Mouse (Mus musculus) cerebellum, adult 2 months (tissue): Measurements from ENCODE around the gene Trim71. TPM values are rescaled to one million over a fixed set of nuclear protein-coding genes. Genes with fewer than 3 reads are reported as not detected.

Source experiments
- DNase-seq, 2 experiments: peaks; one replicate each; pipeline ENCODE4 v3.0.0; 2021
- H3K27ac ChIP-seq: fragments of 200-500 bp; 2 replicates; pipeline ENCODE4 v1.5.1; 2012; ENCODE audit warnings: low read length, control low read depth, inconsistent platforms; ENCODE audit not compliant: insufficient read depth
- H3K27me3 ChIP-seq: fragments of 200-500 bp; 2 replicates; pipeline ENCODE4 v1.6.1; 2012; ENCODE audit warnings: inconsistent platforms, mild to moderate bottlenecking, low read length, moderate library complexity; ENCODE audit not compliant: control insufficient read depth, insufficient read depth
- H3K4me1 ChIP-seq: fragments of 200-500 bp; 2 replicates; pipeline ENCODE4 v1.6.1; 2011; ENCODE audit warnings: low read length; ENCODE audit not compliant: control insufficient read depth, insufficient read depth
- H3K4me3 ChIP-seq: fragments of 200-500 bp; replicated peaks from 2 replicates; pipeline ENCODE3; 2011; ENCODE audit warnings: mild to moderate bottlenecking, low read depth, low read length, control low read depth; ENCODE audit not compliant: insufficient read depth
- CTCF ChIP-seq: fragments of 200-500 bp; IDR thresholded peaks from 2 replicates; pipeline ENCODE4 v1.5.1; 2011; ENCODE audit warnings: low read depth, mild to moderate bottlenecking, control low read depth, low read length, moderate library complexity, borderline replicate concordance; ENCODE audit not compliant: insufficient read depth
- POLR2A ChIP-seq: fragments of 200-500 bp; IDR thresholded peaks from 2 replicates; pipeline ENCODE4 v1.6.1; 2011; ENCODE audit warnings: low read length, control low read depth, borderline replicate concordance; ENCODE audit not compliant: insufficient read depth
- WGBS: fragments of 180-500 bp; shearing (Covaris S2); methylation state at CpG from one replicate; pipeline ENCODE4 v1.1.7; 2018; 5-methylcytosine and 5-hydroxymethylcytosine counted together
- polyA plus RNA-seq: library from polyadenylated mRNA; depleted of rRNA; stranded (reverse); fragments of >200 nt; gene quantifications from 2 replicates; pipeline ENCODE4 v1.2.3, GENCODE M21; 2012; rRNA removed

Trim71 gene
- 0.03 and 0.05 TPM in 2 replicates for polyA plus RNA-seq

DNA sequence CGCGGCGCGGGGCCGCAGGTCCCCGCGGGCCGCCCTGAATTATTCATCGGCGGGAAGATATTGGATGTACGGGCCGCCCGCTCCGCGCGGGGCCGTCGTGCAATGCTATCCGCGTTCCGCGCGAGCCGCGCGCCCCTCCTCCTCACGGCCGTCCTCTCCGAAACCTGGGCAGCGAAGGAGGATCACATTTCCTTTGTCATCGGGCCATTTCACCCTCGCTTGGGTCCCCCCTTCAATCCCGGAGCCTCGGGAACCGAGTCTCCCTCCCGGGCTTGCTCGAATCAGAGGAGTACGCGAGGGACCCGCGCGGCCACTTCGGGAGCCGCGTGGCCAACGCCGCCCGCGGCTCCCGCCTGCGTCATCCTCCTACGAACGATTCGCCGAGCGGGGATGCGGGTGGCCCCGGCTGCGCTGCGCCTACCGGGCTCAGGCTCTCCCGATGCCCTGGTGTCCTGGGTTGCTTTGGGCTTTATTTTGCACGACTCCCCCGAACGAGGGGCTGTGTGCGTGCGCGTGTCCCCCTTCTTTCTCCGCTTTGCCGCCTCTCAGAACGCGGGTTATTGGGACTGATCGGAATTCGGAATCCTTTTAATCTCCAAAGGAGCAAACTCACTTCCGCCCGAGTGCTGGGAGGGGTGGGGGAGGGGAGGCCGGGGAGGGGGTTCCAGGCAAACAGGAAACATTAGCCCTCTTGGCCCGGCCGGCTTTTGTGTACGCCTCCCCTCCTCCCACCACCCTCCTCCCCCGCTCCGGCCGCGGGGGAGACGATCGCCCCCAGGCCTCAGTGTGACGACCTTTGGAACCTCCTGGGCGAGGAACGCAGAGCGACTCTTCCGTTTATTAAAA, at the start of gene Trim71:
Gene Trim71 (minus strand): TSS at position 609 of the 846 bp plus-strand sequence.
- Histone ChIP-seq H3K27ac (no peak within 1 kb of the TSS), H3K4me3 (no peak within 1 kb of the TSS), H3K27me3 (peaks cover 2% of the 10 kb centered on the region; the same call in 1 of the 2 replicates), H3K4me1 (no peaks in the 10 kb centered on the region)
- no peak for DNase-seq
- under 1% methylated on average over 91 of the region's 91 CpGs for WGBS
- TF ChIP-seq POLR2A (no peak), CTCF (no peak)

DNA sequence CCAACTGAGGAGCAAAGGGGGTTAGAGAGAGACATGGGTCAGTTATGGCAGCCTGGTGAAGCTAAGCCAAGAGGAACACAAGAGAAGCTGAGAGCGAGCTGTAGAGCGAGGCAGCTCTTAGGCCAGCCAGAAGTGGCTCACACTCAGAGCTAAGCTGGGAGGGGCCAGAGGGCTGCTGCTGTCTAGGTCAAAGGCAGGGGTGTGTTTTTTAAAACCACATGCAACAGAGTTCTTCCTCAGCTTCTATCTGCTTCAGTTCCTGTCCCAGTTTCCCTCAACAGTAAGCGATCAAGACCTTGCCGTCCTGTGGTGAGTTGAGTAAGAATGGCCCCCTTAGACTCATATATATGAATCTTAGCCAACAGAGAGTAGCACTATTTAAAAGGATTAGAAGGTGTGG, 48.9 kb upstream of the Trim71 start:
- 93% methylated on average over 4 of the region's 4 CpGs for WGBS
- Histone ChIP-seq H3K4me1 (no peaks in the 10 kb centered on the region), H3K27ac (no peak overlapping the region), H3K27me3 (no peaks in the 10 kb centered on the region), H3K4me3 (no peak overlapping the region)
- TF ChIP-seq POLR2A (no peak), CTCF (no peak)
- no peak for DNase-seq

DNA sequence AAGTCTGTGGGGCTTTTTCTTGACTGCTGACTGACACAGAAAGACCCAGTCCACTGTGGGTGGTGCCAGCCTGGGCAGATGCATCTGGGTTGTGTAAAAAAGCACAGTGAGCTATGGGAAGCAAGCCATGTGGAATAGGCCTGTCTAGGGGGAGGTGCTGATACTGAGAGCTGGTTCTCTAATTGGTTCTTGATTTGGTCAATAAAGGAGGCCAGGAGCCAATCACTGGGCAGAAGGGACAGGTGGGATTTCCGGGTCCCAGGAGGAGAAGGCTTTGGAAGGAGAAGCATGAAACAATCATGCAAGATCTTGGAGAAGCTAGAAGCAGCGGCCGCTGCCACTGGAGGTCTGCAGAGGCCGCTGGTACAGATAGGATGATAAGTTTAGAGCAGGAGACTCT, 48.4 kb upstream of the Trim71 start:
- TF ChIP-seq POLR2A = no peak
- TF ChIP-seq CTCF = no peak
- H3K4me1 ChIP-seq = no peaks in the 10 kb centered on the region
- H3K27me3 ChIP-seq = no peaks in the 10 kb centered on the region
- DNase-seq = no peak
- H3K4me3 ChIP-seq = no peak overlapping the region
- 65% methylated on average over 4 of the region's 4 CpGs for WGBS
- no peak overlapping the region for H3K27ac ChIP-seq

DNA sequence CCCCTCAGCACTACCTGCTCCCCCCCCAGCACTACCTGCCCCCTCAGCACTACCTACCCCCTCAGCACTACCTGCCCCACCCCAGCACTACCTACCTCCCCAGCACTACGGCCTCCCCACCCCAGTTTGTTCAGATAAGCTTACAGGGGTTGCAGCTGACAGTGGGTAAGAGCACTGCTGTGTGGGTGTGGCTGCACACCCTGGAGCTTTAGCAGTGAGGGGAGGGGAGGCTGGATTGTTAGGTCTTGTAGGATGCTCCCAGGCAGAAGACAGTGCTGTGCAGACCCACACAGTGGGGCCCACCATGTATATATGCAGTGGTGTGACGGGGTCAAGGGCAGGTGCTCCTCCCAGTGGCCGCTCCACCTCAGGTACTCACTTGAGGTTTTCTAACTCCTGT, 46.1 kb upstream of the Trim71 start:
- Histone ChIP-seq H3K27me3 (no peaks in the 10 kb centered on the region), H3K4me3 (no peak overlapping the region), H3K27ac (no peak overlapping the region), H3K4me1 (no peaks in the 10 kb centered on the region)
- no peak for DNase-seq
- TF ChIP-seq POLR2A (no peak), CTCF (no peak)
- 100% methylated on average over 3 of the region's 3 CpGs for WGBS

DNA sequence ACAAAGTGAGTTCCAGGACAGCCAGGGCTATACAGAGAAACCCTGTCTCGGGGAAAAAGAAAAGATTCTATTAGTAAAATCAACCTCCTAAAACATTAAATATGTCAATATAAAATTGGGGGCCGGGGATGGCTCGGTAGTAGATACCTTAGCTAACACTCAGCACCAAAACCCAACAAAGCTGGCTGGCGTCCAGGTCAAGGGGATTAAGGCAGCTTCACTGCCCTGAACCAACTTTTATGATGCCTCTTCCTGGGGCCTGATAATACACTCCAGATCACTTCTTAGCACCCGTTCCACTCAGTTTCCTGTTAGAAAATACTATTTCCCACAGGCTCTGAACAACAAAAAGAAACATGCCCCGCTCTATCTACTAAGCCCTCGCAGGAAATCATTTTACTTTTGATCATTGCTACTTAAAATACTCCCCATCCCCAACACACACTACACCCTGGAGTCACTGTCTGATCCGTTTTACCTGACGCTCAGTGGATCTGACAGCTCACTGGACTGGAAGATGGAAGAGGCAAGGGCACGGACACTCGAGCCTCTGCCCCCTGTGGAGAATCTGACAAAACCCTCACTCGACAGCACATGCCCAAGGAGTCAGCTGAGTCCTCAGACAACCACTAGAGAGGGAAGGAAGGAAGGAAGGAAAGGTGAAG, 39.8 kb upstream of the Trim71 start:
- 0 out of 2 replicates have a peak, but pooled peaks cover 3% of the 10 kb centered on the region for H3K4me1 ChIP-seq
- no peak overlapping the region for H3K4me3 ChIP-seq
- 28% methylated on average over 12 of the region's 12 CpGs for WGBS
- DNase-seq = peak; percentile 61 to 67
- H3K27ac ChIP-seq = no peak overlapping the region
- H3K27me3 ChIP-seq = no peaks in the 10 kb centered on the region
- TF ChIP-seq POLR2A (no peak), CTCF (no peak)

DNA sequence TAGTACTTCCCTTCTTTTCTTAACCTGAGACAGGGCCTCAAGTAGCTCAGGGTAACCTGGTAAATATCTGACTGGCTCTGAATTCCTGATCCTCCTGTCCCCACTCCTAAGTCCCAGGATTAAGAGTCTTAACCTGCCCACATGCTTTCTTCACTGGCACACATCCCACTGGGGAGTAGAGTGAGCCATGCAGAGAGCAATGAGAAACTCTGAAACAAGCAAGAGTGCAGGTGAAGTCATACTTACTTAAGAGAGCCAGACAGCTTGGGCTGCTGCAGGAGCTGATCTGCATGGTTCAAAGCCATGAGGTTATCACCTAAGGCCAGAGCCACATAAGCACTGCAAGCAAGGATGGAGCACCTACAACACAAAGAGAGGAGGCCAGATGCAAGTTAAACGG, 36.9 kb upstream of the Trim71 start:
- Histone ChIP-seq H3K27me3 (no peaks in the 10 kb centered on the region), H3K27ac (no peak overlapping the region), H3K4me3 (no peak overlapping the region), H3K4me1 (0 out of 2 replicates have a peak, but pooled peaks cover 3% of the 10 kb centered on the region)
- no peak for DNase-seq
- 66% methylated on average over 1 of the region's 1 CpGs for WGBS
- TF ChIP-seq CTCF (no peak), POLR2A (no peak)

DNA sequence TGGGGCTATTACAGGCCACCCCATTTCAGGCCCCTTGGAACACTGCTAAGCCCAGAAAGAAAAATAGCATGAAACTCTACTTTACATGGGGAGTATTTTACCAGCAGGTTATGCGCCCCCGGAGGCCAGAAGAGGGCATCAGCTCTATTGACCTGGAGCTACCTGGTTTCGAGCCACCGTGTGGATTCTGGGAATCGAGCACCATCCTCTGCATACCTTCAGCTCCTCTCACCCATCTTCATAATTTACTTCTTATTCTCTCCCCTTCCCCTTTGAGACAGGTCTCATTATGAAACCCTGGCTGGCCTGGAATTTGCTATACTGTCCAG, 20.8 kb upstream of the Trim71 start:
- Histone ChIP-seq H3K4me3 (no peak overlapping the region), H3K27ac (no peak overlapping the region), H3K4me1 (no peaks in the 10 kb centered on the region), H3K27me3 (no peaks in the 10 kb centered on the region)
- WGBS = 64% methylated on average over 5 of the region's 5 CpGs
- TF ChIP-seq POLR2A = no peak
- TF ChIP-seq CTCF = no peak
- no peak for DNase-seq
